Comparison of ENCODE assay signal across 25 mouse cellular contexts in genomic region chr1:156442776-156443175, GRCm38 (mm10). TPM values are rescaled to one million over a fixed set of nuclear protein-coding genes. Genes with fewer than 3 reads are reported as not detected.
DNase-seq lines count a peak whose midpoint lies in the region; TF ChIP-seq lines count a peak whose summit lies in the region.
"Had no signal": no experiment of that assay in that cellular context is flagged by ENCODE, and none has a peak within 500 bp of the region (broad histone marks: within the 10 kb centered on the region; RNA-seq: fewer than 3 reads in every experiment).

No protein-coding gene starts in this region.

- no peak overlapping the region for H3K4me3 ChIP-seq in testis, adult 2 months (ENCODE audit: control insufficient read depth, low read depth, low read length)
- H3K4me3 ChIP-seq: heart, adult 2 months; hindbrain, embryonic 10.5 days; kidney, embryonic 15.5 days; limb, embryonic 10.5 days; midbrain, embryonic 12.5 days had no signal

- DNase-seq in adrenal gland, postnatal 36 days, result peak; percentile 56 to 57
- DNase-seq in adrenal gland, postnatal 10 days, result no peak
- peak; percentile 31 for DNase-seq in layer of hippocampus, adult 9-11 months
- DNase-seq in layer of hippocampus, postnatal 36 days, result no peak
- DNase-seq in testis, postnatal 14 days (ENCODE audit: low spot score), result no peak
- DNase-seq in spleen, postnatal 14 days (ENCODE audit: low spot score in 2 of 2), result no peak
- DNase-seq: B cell, adult 2 months; cerebellum, adult 8-10 months; gastrocnemius, postnatal 10 days; heart, adult 2 months; liver, postnatal 0 days; lung, postnatal 10 days; thymus, postnatal 4 days had no signal

- H3K27me3 ChIP-seq in testis, adult 2 months (ENCODE audit: control insufficient read depth, insufficient read depth, low read length), result no peaks in the 10 kb centered on the region
- H3K27me3 ChIP-seq: kidney, embryonic 15.5 days; midbrain, embryonic 12.5 days had no signal

- H3K36me3 ChIP-seq in testis, adult 2 months (ENCODE audit: control insufficient read depth, insufficient read depth, low read length), result peaks cover 5% of the 10 kb centered on the region

- TF ChIP-seq POLR2A in testis, adult 2 months (IDR thresholded peaks at IDR 0.05; ENCODE audit: control insufficient read depth, low read depth, low read length), result no peak

- TF ChIP-seq CTCF in testis, adult 2 months (IDR thresholded peaks at IDR 0.05; ENCODE audit: control insufficient read depth, insufficient read depth, insufficient replicate concordance, low read depth, low read length), result no peak

- no peaks in the 10 kb centered on the region for H3K4me1 ChIP-seq in testis, adult 2 months (ENCODE audit: control insufficient read depth, insufficient read depth, low read length)
- H3K4me1 ChIP-seq: hindbrain, embryonic 10.5 days; kidney, embryonic 15.5 days; limb, embryonic 10.5 days; midbrain, embryonic 12.5 days had no signal

- peak overlapping the region; percentile 32 for H3K27ac ChIP-seq in testis, adult 2 months (ENCODE audit: control insufficient read depth, insufficient read depth, low read depth, low read length)
- H3K27ac ChIP-seq: heart, adult 2 months; hindbrain, embryonic 10.5 days; hindbrain, postnatal 0 days; kidney, embryonic 15.5 days; limb, embryonic 10.5 days; midbrain, embryonic 12.5 days; stomach, postnatal 0 days had no signal

RNA-seq across cellular contexts. Expression of gene Axdnd1, which starts 21.8 kb away (rescaled TPM):
- total RNA-seq in adrenal gland, postnatal 36 days (2021), result 1 to 10 TPM; 1.1 to 3.9 TPM
- total RNA-seq in adrenal gland, postnatal 10 days (2021), result 1 to 10 TPM in 1 of 2 experiments, under 1 TPM in 1; 0.78 to 1.1 TPM
- 1 to 10 TPM in 1 of 2 experiments, under 1 TPM in 1; 0.27 to 1.1 TPM for total RNA-seq in layer of hippocampus, postnatal 36 days (2021)
- polyA plus RNA-seq in testis, adult 2 months (2012; rRNA removed), result 151 and 198 TPM in 2 replicates
- total RNA-seq: heart, adult 2 months; liver, adult 2 months; monocyte, adult 5-6 weeks had no signal
- polyA plus RNA-seq: heart, adult 2 months; intestine, postnatal 0 days; large intestine, adult 2 months; liver, adult 2 months; liver, postnatal 0 days; midbrain, embryonic 12.5 days; neural tube, embryonic 11.5 days had no signal

RNA-seq across cellular contexts. Expression of gene Soat1, which starts 31.4 kb away (rescaled TPM):
- 1,000 to 10,000 TPM; 1,034 to 1,489 TPM for total RNA-seq in adrenal gland, postnatal 36 days (2021)
- 100 to 1,000 TPM; 353 to 427 TPM for total RNA-seq in adrenal gland, postnatal 10 days (2021)
- total RNA-seq in layer of hippocampus, postnatal 36 days (2021), result 10 to 100 TPM; 49.9 to 56.2 TPM
- 32.4 and 34.4 TPM in 2 replicates for polyA plus RNA-seq in testis, adult 2 months (2012; rRNA removed)

Comparison
In these comparisons a context has a peak if more than half of its experiments do, and no peak if none do; other contexts are left out.
1. DNase-seq: peak in adrenal gland, postnatal 36 days (2 of 2) and layer of hippocampus, adult 9-11 months (single experiment); none in adrenal gland, postnatal 10 days (single experiment), layer of hippocampus, postnatal 36 days (0 of 2), testis, postnatal 14 days (single experiment) and spleen, postnatal 14 days (0 of 2).
2. RNA of gene Soat1, which starts 31.4 kb away (total RNA-seq): 1,034 to 1,489 TPM in adrenal gland, postnatal 36 days and 353 to 427 TPM in adrenal gland, postnatal 10 days; 49.9 to 56.2 TPM in layer of hippocampus, postnatal 36 days; every median in the first group is over 4 times any median in the second.